Mouse (Mus musculus) liver, adult 2 months (tissue): ENCODE data around the gene Epha8.

Source experiments
- CTCF ChIP-seq: fragments of 200-500 bp; IDR thresholded peaks from 2 replicates; pipeline ENCODE4 v1.5.1; 2011; ENCODE audit warnings: low read depth, low read length, control low read depth
- POLR2A ChIP-seq: fragments of 200-500 bp; IDR thresholded peaks from 2 replicates; pipeline ENCODE4 v1.6.1; 2011; ENCODE audit warnings: low read length, control low read depth; ENCODE audit not compliant: insufficient read depth; ENCODE audit errors: extremely low read depth

DNA sequence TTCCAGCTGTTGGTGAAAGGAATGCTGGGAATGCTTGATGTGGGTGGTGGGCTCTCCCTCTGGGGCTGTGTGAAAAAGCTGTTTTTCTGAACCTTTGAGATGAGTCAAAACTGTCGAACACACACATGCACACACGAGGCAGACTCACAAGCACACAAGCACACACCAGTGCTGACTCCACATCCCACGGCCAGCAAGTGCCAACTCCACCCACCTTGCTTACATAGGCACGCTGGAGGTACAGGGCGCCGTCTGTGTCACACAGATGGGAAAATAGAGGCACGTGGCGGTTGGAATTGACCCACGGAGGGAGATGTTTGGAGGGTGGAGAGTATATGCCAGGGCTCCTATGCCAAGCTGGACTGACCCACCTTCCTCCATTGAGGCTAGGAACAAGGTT, 44.8 kb downstream of the Epha8 start:
- TF ChIP-seq POLR2A (no peak), CTCF (no peak)
